In the genomic region with DNA sequence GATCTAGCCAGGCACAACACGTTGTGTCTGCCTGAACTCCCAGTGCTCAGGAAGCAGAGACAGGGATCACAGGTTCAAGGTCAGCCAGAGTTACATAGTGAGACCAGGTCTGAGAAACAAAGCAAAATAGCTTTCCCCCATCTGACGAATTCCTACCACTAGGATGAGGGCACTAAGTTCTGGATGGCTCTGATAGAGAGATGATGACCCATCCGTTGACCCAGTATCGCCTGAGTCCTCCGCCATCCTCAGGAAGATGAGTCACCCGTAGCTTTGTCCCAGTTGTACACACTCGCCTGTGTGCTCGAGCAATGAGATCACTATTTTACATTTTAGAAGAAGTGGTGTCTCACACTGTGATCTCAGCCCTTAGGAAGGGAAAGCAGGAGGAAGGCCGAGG, we compare ENCODE assay signal across 26 mouse cellular contexts. TPM values are rescaled to one million over a fixed set of nuclear protein-coding genes. Genes with fewer than 3 reads are reported as not detected.
DNase-seq lines count a peak whose midpoint lies in the region.
"Had no signal": no experiment of that assay in that cellular context is flagged by ENCODE, and none has a peak within 500 bp of the region (broad histone marks: within the 10 kb centered on the region; RNA-seq: fewer than 3 reads in every experiment).

No protein-coding gene starts in this region.

- DNase-seq in adrenal gland, adult 2 months = peak; percentile 42
- DNase-seq in adrenal gland, adult 8-10 months = no peak
- DNase-seq in 3T3-L1 (ENCODE audit: low read depth, low spot score) (peak; percentile 23), ES-CJ7 (ENCODE audit: low read depth, low spot score) (peak; percentile 40), ZHBTc4 (ENCODE audit: low read depth, low spot score) (peak; percentile 51)
- DNase-seq in urinary bladder, adult 2 months (ENCODE audit: low spot score) = no peak
- DNase-seq in B cell, adult 2 months = no peak
- DNase-seq: cerebellum, adult 18-20 months; cerebellum, adult 9-10 months; cerebellum, postnatal 14 days; forebrain, postnatal 0 days; gastrocnemius, adult 2 months; gastrocnemius, postnatal 14 days; heart, adult 11 months; kidney, adult 2 months had no signal

RNA-seq across cellular contexts. Expression of gene Pla2g2f, which starts 4.8 kb away (rescaled TPM):
- 10 to 100 TPM; 20.6 to 34.4 TPM for total RNA-seq in adrenal gland, adult 2 months (2021)
- 54.0 and 67.7 TPM in 2 replicates for polyA plus RNA-seq in adrenal gland, adult 2 months (2012; rRNA removed)
- total RNA-seq in adrenal gland, adult 8-10 months (2022) = 10 to 100 TPM; 27.9 to 46.9 (median 39.1) TPM
- polyA plus RNA-seq in urinary bladder, adult 2 months (2012; rRNA removed) = not detected in 2 replicates
- total RNA-seq: CH12.LX; forebrain, postnatal 0 days; gastrocnemius, adult 2 months; gastrocnemius, postnatal 14 days; gastrocnemius, postnatal 4 days; hematopoietic stem cell, adult 5-6 weeks; MEL had no signal
- polyA plus RNA-seq: embryonic facial prominence, embryonic 12.5 days; forebrain, embryonic 14.5 days; forebrain, postnatal 0 days; heart, embryonic 11.5 days; heart, embryonic 14.5 days; heart, postnatal 0 days; hindbrain, embryonic 12.5 days; kidney, adult 2 months had no signal

RNA-seq across cellular contexts. Expression of gene Pla2g2d, which starts 13.3 kb away (rescaled TPM):
- 1 to 10 TPM; 2.3 to 2.9 TPM for total RNA-seq in adrenal gland, adult 2 months (2021)
- polyA plus RNA-seq in adrenal gland, adult 2 months (2012; rRNA removed) = 1.3 and 1.4 TPM in 2 replicates
- 1 to 10 TPM; 1.8 to 4.1 (median 2.8) TPM for total RNA-seq in adrenal gland, adult 8-10 months (2022)
- polyA plus RNA-seq in urinary bladder, adult 2 months (2012; rRNA removed) = 5.2 and 6.4 TPM in 2 replicates
- total RNA-seq: CH12.LX; gastrocnemius, postnatal 14 days; gastrocnemius, postnatal 4 days; hematopoietic stem cell, adult 5-6 weeks; MEL had no signal
- polyA plus RNA-seq: forebrain, embryonic 11.5 days; heart, embryonic 11.5 days; heart, embryonic 14.5 days; heart, postnatal 0 days had no signal

RNA-seq across cellular contexts. Expression of gene Ubxn10, which starts 25.3 kb away (rescaled TPM):
- 1 to 10 TPM in 1 of 2 experiments, under 1 TPM in 1; 0.52 to 1.6 TPM for total RNA-seq in adrenal gland, adult 2 months (2021)
- 1.9 and 2.0 TPM in 2 replicates for polyA plus RNA-seq in adrenal gland, adult 2 months (2012; rRNA removed)
- total RNA-seq in adrenal gland, adult 8-10 months (2022) = 1 to 10 TPM; 1.0 to 3.9 (median 2.3) TPM
- polyA plus RNA-seq in urinary bladder, adult 2 months (2012; rRNA removed) = 0.10 and 0.25 TPM in 2 replicates
- total RNA-seq: CH12.LX; hematopoietic stem cell, adult 5-6 weeks; MEL had no signal

RNA-seq across cellular contexts. Expression of gene Pla2g2c, which starts 37.7 kb away (rescaled TPM):
- total RNA-seq in adrenal gland, adult 2 months (2021) = under 1 TPM in 1 of 2 experiments, not detected in 1; 0.24 TPM
- polyA plus RNA-seq in adrenal gland, adult 2 months (2012; rRNA removed) = 0.30 and 0.32 TPM in 2 replicates
- under 1 TPM in 3 of 4 experiments, not detected in 1; 0.52 to 0.81 (median 0.68) TPM for total RNA-seq in adrenal gland, adult 8-10 months (2022)
- not detected in 2 replicates for polyA plus RNA-seq in urinary bladder, adult 2 months (2012; rRNA removed)
- total RNA-seq: CH12.LX; gastrocnemius, adult 2 months; gastrocnemius, postnatal 14 days; hematopoietic stem cell, adult 5-6 weeks; MEL had no signal

Comparison
In these comparisons a context has a peak if more than half of its experiments do, and no peak if none do; other contexts are left out.
1. DNase-seq: peak in adrenal gland, adult 2 months (single experiment), 3T3-L1 (single experiment), ES-CJ7 (single experiment) and ZHBTc4 (single experiment); none in adrenal gland, adult 8-10 months (single experiment), urinary bladder, adult 2 months (single experiment) and B cell, adult 2 months (0 of 2).